Mouse (Mus musculus): ENCODE measurements around the gene Fbln1. TPM values are rescaled to one million over a fixed set of nuclear protein-coding genes. Genes with fewer than 3 reads are reported as not detected.

Fbln1 gene
- total and polyA plus RNA-seq, 2 experiments from 2014 or later = 46.2 to 57.8 TPM

- Histone ChIP-seq H3K27ac (ENCODE audit: low read depth, low read length) (no peak overlapping the region), H3K9ac (replicated peaks; ENCODE audit: low read length, poor library complexity, severe bottlenecking) (no peak overlapping the region), H3K9me3 (ENCODE audit: low read length) (no peaks in the 10 kb centered on the region), H3K4me3 (ENCODE audit: low read depth, low read length) (no peak overlapping the region), H3K36me3 (ENCODE audit: insufficient read depth, low read length) (peaks cover 2% of the 10 kb centered on the region; the same call in 1 of the 2 replicates), H3K27me3 (ENCODE audit: insufficient read depth, low read length) (no peaks in the 10 kb centered on the region), H3K4me2 (ENCODE audit: low read depth, low read length, poor library complexity, severe bottlenecking) (no peak overlapping the region), H3K4me1 (ENCODE audit: insufficient read depth, low read length) (no peaks in the 10 kb centered on the region)
- ATAC-seq (ENCODE audit: low FRiP score) (no peak), DNase-seq (ENCODE audit: low spot score) (no peak)
- whole genome bisulfite sequencing = 86% methylated on average over 4 of the region's 4 CpGs
- no peak for TF ChIP-seq CTCF (IDR thresholded peaks at IDR 0.05)
Measured at GRCm38 (mm10) chr15:85233690-85234089, 27.9 kb downstream of the Fbln1 start.

- H3K9me3 ChIP-seq (ENCODE audit: low read length) = no peaks in the 10 kb centered on the region
- DNase-seq (ENCODE audit: low spot score) (peak; percentile 45), ATAC-seq (ENCODE audit: low FRiP score) (no peak)
- no peak overlapping the region for H3K27ac ChIP-seq (ENCODE audit: low read depth, low read length)
- no peaks in the 10 kb centered on the region for H3K4me1 ChIP-seq (ENCODE audit: insufficient read depth, low read length)
- H3K4me2 ChIP-seq (ENCODE audit: low read depth, low read length, poor library complexity, severe bottlenecking) = no peak overlapping the region
- H3K9ac ChIP-seq (replicated peaks; ENCODE audit: low read length, poor library complexity, severe bottlenecking) = no peak overlapping the region
- no peaks in the 10 kb centered on the region for H3K27me3 ChIP-seq (ENCODE audit: insufficient read depth, low read length)
- TF ChIP-seq CTCF (IDR thresholded peaks at IDR 0.05) = no peak
- no peak overlapping the region for H3K4me3 ChIP-seq (ENCODE audit: low read depth, low read length)
- H3K36me3 ChIP-seq (ENCODE audit: insufficient read depth, low read length) = peaks cover 6% of the 10 kb centered on the region; the same call in 1 of the 2 replicates
- WGBS = 94% methylated on average over 22 of the region's 22 CpGs
Measured at GRCm38 (mm10) chr15:85238821-85239745, 33.3 kb downstream of the Fbln1 start.

GRCm38 (mm10) chr15:85240086-85240485, 34.3 kb downstream of the Fbln1 start:
- no peak for TF ChIP-seq CTCF (IDR thresholded peaks at IDR 0.05)
- WGBS = 99% methylated on average over 4 of the region's 4 CpGs
- Histone ChIP-seq H3K4me3 (ENCODE audit: low read depth, low read length) (no peak overlapping the region), H3K27ac (ENCODE audit: low read depth, low read length) (no peak overlapping the region), H3K9ac (replicated peaks; ENCODE audit: low read length, poor library complexity, severe bottlenecking) (no peak overlapping the region), H3K9me3 (ENCODE audit: low read length) (no peaks in the 10 kb centered on the region), H3K4me2 (ENCODE audit: low read depth, low read length, poor library complexity, severe bottlenecking) (no peak overlapping the region), H3K27me3 (ENCODE audit: insufficient read depth, low read length) (no peaks in the 10 kb centered on the region), H3K4me1 (ENCODE audit: insufficient read depth, low read length) (no peaks in the 10 kb centered on the region), H3K36me3 (ENCODE audit: insufficient read depth, low read length) (peaks cover 6% of the 10 kb centered on the region; the same call in 1 of the 2 replicates)
- ATAC-seq (ENCODE audit: low FRiP score) (no peak), DNase-seq (ENCODE audit: low spot score) (no peak)

- no peak overlapping the region for H3K27ac ChIP-seq (ENCODE audit: low read depth, low read length)
- no peaks in the 10 kb centered on the region for H3K9me3 ChIP-seq (ENCODE audit: low read length)
- no peak overlapping the region for H3K4me3 ChIP-seq (ENCODE audit: low read depth, low read length)
- DNase-seq (ENCODE audit: low spot score) (no peak), ATAC-seq (ENCODE audit: low FRiP score) (no peak)
- no peak overlapping the region for H3K9ac ChIP-seq (replicated peaks; ENCODE audit: low read length, poor library complexity, severe bottlenecking)
- no peak overlapping the region for H3K4me2 ChIP-seq (ENCODE audit: low read depth, low read length, poor library complexity, severe bottlenecking)
- no peaks in the 10 kb centered on the region for H3K27me3 ChIP-seq (ENCODE audit: insufficient read depth, low read length)
- 93% methylated on average over 7 of the region's 7 CpGs for WGBS
- peaks cover 6% of the 10 kb centered on the region; the same call in 1 of the 2 replicates for H3K36me3 ChIP-seq (ENCODE audit: insufficient read depth, low read length)
- no peaks in the 10 kb centered on the region for H3K4me1 ChIP-seq (ENCODE audit: insufficient read depth, low read length)
- TF ChIP-seq CTCF (IDR thresholded peaks at IDR 0.05) = no peak
Measured at GRCm38 (mm10) chr15:85241856-85242255, 36.1 kb downstream of the Fbln1 start.

- Histone ChIP-seq H3K27me3 (ENCODE audit: insufficient read depth, low read length) (no peaks in the 10 kb centered on the region), H3K4me1 (ENCODE audit: insufficient read depth, low read length) (no peaks in the 10 kb centered on the region), H3K4me2 (ENCODE audit: low read depth, low read length, poor library complexity, severe bottlenecking) (no peak overlapping the region), H3K4me3 (ENCODE audit: low read depth, low read length) (no peak overlapping the region), H3K9ac (replicated peaks; ENCODE audit: low read length, poor library complexity, severe bottlenecking) (no peak overlapping the region), H3K9me3 (ENCODE audit: low read length) (no peaks in the 10 kb centered on the region), H3K27ac (ENCODE audit: low read depth, low read length) (no peak overlapping the region), H3K36me3 (ENCODE audit: insufficient read depth, low read length) (no peaks in the 10 kb centered on the region)
- 90% methylated on average over 13 of the region's 13 CpGs for WGBS
- no peak for ATAC-seq (ENCODE audit: low FRiP score)
- no peak for TF ChIP-seq CTCF (IDR thresholded peaks at IDR 0.05)
- DNase-seq (ENCODE audit: low spot score) = peak; percentile 24
Measured at GRCm38 (mm10) chr15:85244414-85245161, 38.8 kb downstream of the Fbln1 start.
